Mouse (Mus musculus): Measurements from ENCODE around the gene P2rx6. TPM values are rescaled to one million over a fixed set of nuclear protein-coding genes. Genes with fewer than 3 reads are reported as not detected.

P2rx6 gene
- total and polyA plus RNA-seq, 3 experiments: not detected

DNA sequence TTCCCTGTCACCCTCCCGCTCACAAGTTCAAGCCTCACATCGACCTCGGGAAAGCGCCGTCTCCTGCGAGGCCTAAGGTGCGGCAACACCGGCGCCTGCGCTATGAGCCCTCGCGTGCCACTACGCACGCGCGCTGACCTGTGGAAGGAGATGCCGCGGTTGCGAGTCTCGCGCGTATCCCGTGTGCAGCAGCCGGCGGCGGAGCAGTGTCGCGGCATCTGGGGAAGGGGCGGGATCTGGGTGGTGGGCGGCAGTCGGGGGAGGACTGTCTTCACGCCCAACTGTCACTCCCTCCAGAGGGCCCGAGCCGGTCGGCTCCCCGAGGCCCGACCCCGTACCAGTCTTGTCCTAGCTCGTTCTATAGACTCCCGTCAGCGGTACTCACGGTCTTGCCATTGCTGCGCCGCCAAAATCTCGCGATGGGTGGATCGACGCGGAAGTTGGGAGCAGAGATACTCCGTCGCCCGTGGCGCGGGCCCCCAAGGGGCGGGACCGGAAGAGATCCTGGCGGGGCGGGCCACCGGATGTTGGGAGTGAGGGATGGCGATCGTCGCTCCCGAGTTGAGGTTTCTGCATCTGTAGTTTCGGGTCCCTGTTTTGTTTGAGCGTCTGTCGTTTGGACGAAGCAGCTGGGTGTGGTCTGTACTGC, 30.9 kb upstream of the P2rx6 start, which contains the start of gene Thap7 (continued):
- TF ChIP-seq BHLHE40 (IDR thresholded peaks at IDR 0.05; ENCODE audit: low read depth, low read length) (peak; percentile 95), SIN3A (IDR thresholded peaks at IDR 0.05; ENCODE audit: low read length) (peak; percentile 83), MAX (IDR thresholded peaks at IDR 0.05; ENCODE audit: low read length) (peak; percentile 52), ELF1 (IDR thresholded peaks at IDR 0.05; ENCODE audit: low read depth, low read length) (peak; percentile 100), ZMIZ1 (IDR thresholded peaks at IDR 0.05; ENCODE audit: low read depth, low read length) (peak; percentile 94), ZNF384 (IDR thresholded peaks at IDR 0.05; ENCODE audit: low read depth, low read length) (no peak), MYC (IDR thresholded peaks at IDR 0.05; ENCODE audit: low read depth, low read length) (peak; percentile 84), USF2 (conservative IDR thresholded peaks at IDR 0.05; ENCODE audit: low read depth, low read length) (no peak), JUND (conservative IDR thresholded peaks at IDR 0.05; ENCODE audit: low read depth, low read length) (no peak), E2F4 (IDR thresholded peaks at IDR 0.05; ENCODE audit: insufficient replicate concordance, low read depth, low read length) (peak; percentile 52; the same call in 1 of the 2 replicates), MAFK (IDR thresholded peaks at IDR 0.05; ENCODE audit: insufficient replicate concordance, low read length) (no peak), IRF4 (IDR thresholded peaks at IDR 0.05; ENCODE audit: low read depth, low read length) (peak; percentile 91), USF1 (IDR thresholded peaks at IDR 0.05; ENCODE audit: low read depth, low read length) (0 out of 2 replicates have a peak, but pooled peaks have one; percentile 1), CTCF (conservative IDR thresholded peaks at IDR 0.05 in 1 of 2, IDR thresholded peaks at IDR 0.05 in 1 of 2; ENCODE audit: low read depth in 2 of 2, low read length in 2 of 2) (no peak), SMC3 (IDR thresholded peaks at IDR 0.05; ENCODE audit: low read depth, low read length) (no peak), ETS1 (conservative IDR thresholded peaks at IDR 0.05; ENCODE audit: low read depth, low read length) (peak; percentile 69), CHD1 (IDR thresholded peaks at IDR 0.05; ENCODE audit: low read depth, low read length) (no peak), RAD21 (IDR thresholded peaks at IDR 0.05; ENCODE audit: low read depth, low read length) (no peak), TBP (conservative IDR thresholded peaks at IDR 0.05; ENCODE audit: low read depth, low read length) (peak; percentile 83), RCOR1 (conservative IDR thresholded peaks at IDR 0.05; ENCODE audit: low read depth, low read length) (0 out of 2 replicates have a peak, but pooled peaks have one; percentile 67), PAX5 (IDR thresholded peaks at IDR 0.05; ENCODE audit: low read length) (no peak)

- H3K4me3 ChIP-seq (replicated peaks in 1 of 3; ENCODE audit: low read depth in 2 of 3, low read length in 2 of 3, poor library complexity in 1 of 3): peak overlapping the region in 1 of 3 experiments; percentile 69
- peak overlapping the region; percentile 84 for H3K4me2 ChIP-seq (ENCODE audit: insufficient read depth, low read depth, poor library complexity, severe bottlenecking)
- H3K4me1 ChIP-seq (ENCODE audit: control insufficient read depth in 1 of 2, insufficient read depth in 2 of 2): peaks cover 5 to 38% of the 10 kb centered on the region in 2 experiments; a peak in 2 of 4 replicates
- H3K79me2 ChIP-seq (replicated peaks; ENCODE audit: control insufficient read depth, extremely low read depth, insufficient read depth, poor library complexity, severe bottlenecking): peaks cover 11% of the 10 kb centered on the region; the same call in 1 of the 2 replicates
- H3K36me3 ChIP-seq (replicated peaks in 1 of 2; ENCODE audit: control insufficient read depth in 1 of 2, insufficient read depth in 1 of 2, low read length in 1 of 2): peaks cover 16 to 19% of the 10 kb centered on the region in 2 experiments
- dilution Hi-C loops (cut with MboI; ENCODE audit: extremely low pct_ligation_motif_present, extremely low pct_unique_long_range_greater_than_20kb, low sequenced_read_pairs): no loop called here
- H3K9ac ChIP-seq (ENCODE audit: insufficient read depth, low read depth): peak overlapping the region; percentile 84
- no peak overlapping the region for H3K27ac ChIP-seq (ENCODE audit: insufficient read depth, low read depth)
- no peaks in the 10 kb centered on the region for H3K27me3 ChIP-seq (replicated peaks)
- in situ Hi-C loops (cut with MboI; ENCODE audit: low pct_ligation_motif_present, low pct_unique_long_range_greater_than_20kb, low sequenced_read_pairs): loop anchor here (5.0 to 10.0 kb wide), 2 partner anchors 125 to 327 kb away; partner anchors contain the start of genes Pi4ka, Rimbp3, Snap29 and Ube2l3
- peaks cover 2% of the 10 kb centered on the region for H3K9me3 ChIP-seq (replicated peaks; ENCODE audit: low read length)
- TF ChIP-seq IRF4 (IDR thresholded peaks at IDR 0.05; ENCODE audit: low read depth, low read length) (0 out of 2 replicates have a peak, but pooled peaks have one; percentile 18), NRF1 (IDR thresholded peaks at IDR 0.05; ENCODE audit: low read depth, low read length) (no peak), POLR2A (IDR thresholded peaks at IDR 0.05; ENCODE audit: low read depth, low read length) (no peak), CHD1 (IDR thresholded peaks at IDR 0.05; ENCODE audit: low read depth, low read length) (no peak), TCF12 (IDR thresholded peaks at IDR 0.05; ENCODE audit: low read depth, low read length) (0 out of 2 replicates have a peak, but pooled peaks have one; percentile 32), NELFE (IDR thresholded peaks at IDR 0.05; ENCODE audit: low read depth, low read length) (0 out of 2 replicates have a peak, but pooled peaks have one; percentile 41), E2F4 (IDR thresholded peaks at IDR 0.05; ENCODE audit: insufficient replicate concordance, low read depth, low read length) (no peak), SMC3 (IDR thresholded peaks at IDR 0.05; ENCODE audit: low read depth, low read length) (peak; percentile 76), MAZ (IDR thresholded peaks at IDR 0.05; ENCODE audit: low read depth, low read length) (0 out of 2 replicates have a peak, but pooled peaks have one; percentile 34), RAD21 (IDR thresholded peaks at IDR 0.05; ENCODE audit: low read depth, low read length) (peak; percentile 88), ELF1 (IDR thresholded peaks at IDR 0.05; ENCODE audit: low read depth, low read length) (no peak), POLR2AphosphoS2 (IDR thresholded peaks at IDR 0.05; ENCODE audit: low read depth, low read length) (no peak), CTCF (conservative IDR thresholded peaks at IDR 0.05 in 1 of 2, IDR thresholded peaks at IDR 0.05 in 1 of 2; ENCODE audit: low read depth in 2 of 2, low read length in 2 of 2) (peak in 1 of 2 experiments; percentile 92; a peak in 2 of 4 replicates), MYC (IDR thresholded peaks at IDR 0.05; ENCODE audit: low read depth, low read length) (no peak)
- DNase-seq (ENCODE audit: extremely low read depth): peak; percentile 73
These were observed 29.4 kb upstream of the P2rx6 start for GRCm38 (mm10) chr16:17532271-17532670.
